Mouse (Mus musculus): Measurements from ENCODE around the gene Rcsd1.

DNA sequence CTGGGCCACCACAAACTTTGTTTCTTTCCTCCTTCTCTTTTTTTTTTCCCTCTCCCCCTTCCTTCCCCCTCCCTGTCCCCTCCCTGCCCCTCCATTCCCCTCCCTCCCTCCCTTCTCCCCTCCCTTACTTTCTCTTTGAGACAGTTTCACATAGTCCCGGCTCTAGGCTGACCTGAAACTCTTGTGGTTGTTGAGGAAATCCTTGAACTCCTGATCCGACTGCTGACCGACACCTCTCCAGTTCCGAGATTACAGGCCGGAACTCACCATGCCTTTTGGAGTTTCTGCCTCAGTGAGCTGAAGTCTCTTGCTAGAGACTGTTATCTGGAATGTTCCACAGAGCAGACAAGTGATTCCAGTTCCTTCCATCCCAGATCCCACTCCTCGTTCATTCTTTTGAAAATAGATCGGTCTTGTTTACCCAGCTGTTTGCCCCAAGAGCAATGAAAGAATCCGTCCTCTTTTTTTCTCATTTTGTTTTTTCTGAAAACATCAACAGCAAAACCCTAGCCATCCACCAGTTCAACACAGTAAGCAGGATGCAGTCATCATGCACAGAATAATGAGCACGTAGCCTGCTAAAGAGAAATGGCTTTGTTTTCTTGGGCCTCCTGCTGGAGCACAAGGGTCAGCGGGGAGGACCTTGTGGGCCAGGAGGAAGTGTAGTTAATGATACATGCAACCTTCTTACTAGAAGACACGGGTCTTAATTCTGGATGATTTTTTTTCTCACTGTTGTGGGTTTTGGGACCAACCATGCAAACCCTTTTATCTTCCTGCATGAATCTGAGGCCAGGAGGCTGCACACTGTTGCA, 14.9 kb upstream of the Rcsd1 start:
- TF ChIP-seq POLR2A (IDR thresholded peaks at IDR 0.05; ENCODE audit: borderline replicate concordance, extremely low read depth, insufficient read depth, insufficient read length, poor library complexity, severe bottlenecking) (no peak), CTCF (IDR thresholded peaks at IDR 0.05; ENCODE audit: borderline replicate concordance, extremely low read depth, insufficient read depth, insufficient read length) (no peak)
